In the genomic region with DNA sequence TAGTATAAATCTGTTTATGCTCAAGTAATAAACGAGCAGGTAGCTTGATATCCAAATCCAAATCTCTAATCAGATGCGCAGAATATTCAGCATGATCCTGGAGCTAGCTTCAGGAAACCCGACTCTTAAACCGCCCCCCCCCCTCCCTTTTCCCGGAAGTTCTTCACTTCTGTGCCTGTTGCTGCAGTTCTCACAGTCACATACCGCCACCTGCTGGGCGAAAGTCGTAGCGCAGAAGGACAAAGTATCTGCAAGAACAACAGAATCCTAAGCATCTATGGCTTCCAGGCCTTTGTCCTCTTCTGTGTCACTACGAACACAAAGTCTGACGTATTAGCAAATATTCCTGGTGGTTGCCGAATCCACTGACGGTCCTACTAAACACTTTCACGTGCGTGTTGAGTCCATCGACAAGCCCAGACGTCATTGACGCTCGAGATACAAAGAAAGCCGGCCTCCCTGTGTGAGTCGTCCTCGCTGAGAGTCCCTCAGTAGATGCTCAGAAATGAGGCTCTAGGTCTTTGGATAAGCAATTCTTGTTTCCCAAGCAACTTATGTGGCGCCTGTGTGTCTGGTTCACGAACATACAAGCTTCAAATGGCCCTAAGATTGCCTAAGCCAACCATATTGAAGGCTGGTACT, we compare ENCODE assay signal across 8 mouse cellular contexts. TPM values are rescaled to one million over a fixed set of nuclear protein-coding genes. Genes with fewer than 3 reads are reported as not detected.
DNase-seq lines count a peak whose midpoint lies in the region; ATAC-seq lines count a peak whose summit lies in the region.

No protein-coding gene starts in this region.

- no peak overlapping the region for H3K4me3 ChIP-seq in hindbrain, embryonic 12.5 days
- H3K4me3 ChIP-seq in midbrain, embryonic 11.5 days (ENCODE audit: low read depth, low read length): no peak overlapping the region

- no peak overlapping the region for H3K9ac ChIP-seq in hindbrain, embryonic 12.5 days
- H3K9ac ChIP-seq in midbrain, embryonic 11.5 days (ENCODE audit: low read length): no peak overlapping the region

- no peak overlapping the region for H3K27ac ChIP-seq in hindbrain, embryonic 12.5 days
- H3K27ac ChIP-seq in midbrain, embryonic 11.5 days (ENCODE audit: low read depth, low read length): no peak overlapping the region

- H3K27me3 ChIP-seq in hindbrain, embryonic 12.5 days: 0 out of 2 replicates have a peak, but pooled peaks cover 3% of the 10 kb centered on the region
- no peaks in the 10 kb centered on the region for H3K27me3 ChIP-seq in midbrain, embryonic 11.5 days (ENCODE audit: control insufficient read depth, insufficient read depth, low read length)

- H3K4me2 ChIP-seq in hindbrain, embryonic 12.5 days (replicated peaks): peak overlapping the region; percentile 26; the same call in 1 of the 2 replicates
- peak overlapping the region; percentile 11; the same call in 1 of the 2 replicates for H3K4me2 ChIP-seq in midbrain, embryonic 11.5 days

- WGBS in hindbrain, embryonic 12.5 days: 38% methylated on average over 24 of the region's 24 CpGs
- 38% methylated on average over 24 of the region's 24 CpGs for whole genome bisulfite sequencing in midbrain, embryonic 11.5 days

- peak; percentile 90 for ATAC-seq in frontal cortex, adult (ENCODE audit: low TSS enrichment)
- ATAC-seq in hindbrain, embryonic 12.5 days (ENCODE audit: low FRiP score): no peak
- peak; percentile 66 for ATAC-seq in midbrain, embryonic 11.5 days (ENCODE audit: low FRiP score)

- DNase-seq in R1 (ENCODE audit: low read depth, low spot score): peak; percentile 91
- peak; percentile 35 for DNase-seq in cerebellum, adult 8-10 months
- DNase-seq in left cerebral cortex, adult 18-20 months (ENCODE audit: low spot score in 2 of 2): peak; percentile 81 to 90
- peak; percentile 100 for DNase-seq in midbrain, embryonic 11.5 days (ENCODE audit: low spot score, missing footprints)
- DNase-seq in right cerebral cortex, postnatal 4 days: peak; percentile 97
- DNase-seq in urinary bladder, postnatal 4 days (ENCODE audit: low spot score in 2 of 2): peak; percentile 72 to 91

- H3K36me3 ChIP-seq in hindbrain, embryonic 12.5 days: no peaks in the 10 kb centered on the region
- H3K36me3 ChIP-seq in midbrain, embryonic 11.5 days (ENCODE audit: control insufficient read depth, insufficient read depth, low read length): no peaks in the 10 kb centered on the region

- no peaks in the 10 kb centered on the region for H3K4me1 ChIP-seq in hindbrain, embryonic 12.5 days
- no peaks in the 10 kb centered on the region for H3K4me1 ChIP-seq in midbrain, embryonic 11.5 days (ENCODE audit: control insufficient read depth, insufficient read depth, low read length)

- no peaks in the 10 kb centered on the region for H3K9me3 ChIP-seq in hindbrain, embryonic 12.5 days (replicated peaks)
- H3K9me3 ChIP-seq in midbrain, embryonic 11.5 days (ENCODE audit: control insufficient read depth, low read length): no peaks in the 10 kb centered on the region

RNA-seq across cellular contexts. Expression of a gene that starts 29.9 kb away (rescaled TPM):
- polyA plus RNA-seq in hindbrain, embryonic 12.5 days (2016; fragmentation: Nextera tagmentation; extraction: Ambion mirVana): 6.8 and 10.0 TPM in 2 replicates
- total RNA-seq in left cerebral cortex, adult 18-20 months (2021): 10 to 100 TPM; 30.6 to 36.4 TPM
- 3.2 and 3.8 TPM in 2 replicates for polyA plus RNA-seq in midbrain, embryonic 11.5 days (2014; fragmentation: Nextera tagmentation; extraction: Ambion mirVana)

Comparison
In these comparisons a context has a peak if more than half of its experiments do, and no peak if none do; other contexts are left out.
1. DNase-seq: peak in every context shown above with its lines; median percentile 100 in midbrain, embryonic 11.5 days; 97 in right cerebral cortex, postnatal 4 days; 91 in R1; 86 in left cerebral cortex, adult 18-20 months; 82 in urinary bladder, postnatal 4 days; 35 in cerebellum, adult 8-10 months.